Mouse (Mus musculus) C2C12 (cell line): Measurements from ENCODE around the gene Frmd5.

Experiments used
- CTCF ChIP-seq: IDR thresholded peaks from one replicate; pipeline ENCODE4 v1.5.1; 2011; ENCODE audit not compliant: control insufficient read depth, insufficient read depth, insufficient read length
- USF1 ChIP-seq: IDR thresholded peaks from one replicate; pipeline ENCODE4 v1.6.1; 2011; ENCODE audit warnings: low read depth, mild to moderate bottlenecking, control low read depth, moderate library complexity

GRCm38 (mm10) chr2:121525056-121525455 is 281.8 kb downstream of the Frmd5 start:
- no peak for TF ChIP-seq CTCF
- TF ChIP-seq USF1: no peak
